Mouse (Mus musculus) hindlimb bud, embryonic 11.5 days (tissue): ENCODE measurements around the gene Nphs2.
"Not testable (repeated sequence)": the region's sequence is repeated elsewhere in the genome, so short reads cannot be mapped to it uniquely, and the experiment has no call there.

ENCODE experiments used
- DNase-seq: peaks from one replicate; pipeline ENCODE4 v3.0.0-alpha.2; 2012; ENCODE audit warnings: low read depth, low spot score; ENCODE audit errors: extremely low spot score

Nphs2 gene

GRCm38 (mm10) chr1:156310630-156311029 lies at the start of gene Nphs2:
Gene Nphs2, plus strand, starts transcription at chr1:156310727.
- no peak for DNase-seq

GRCm38 (mm10) chr1:156263352-156263751 lies 47.2 kb upstream of the Nphs2 start:
- DNase-seq = peak; percentile 66

- no peak for DNase-seq
Measured at GRCm38 (mm10) chr1:156263946-156264345, 46.6 kb upstream of the Nphs2 start.

- not testable (repeated sequence) for DNase-seq
Measured at GRCm38 (mm10) chr1:156268546-156268945, 42.0 kb upstream of the Nphs2 start.

GRCm38 (mm10) chr1:156270471-156270870 lies 40.1 kb upstream of the Nphs2 start:
- DNase-seq = no peak

GRCm38 (mm10) chr1:156271654-156272053 lies 38.9 kb upstream of the Nphs2 start:
- DNase-seq = no peak

- DNase-seq = no peak
Measured at GRCm38 (mm10) chr1:156273647-156274046, 36.9 kb upstream of the Nphs2 start.

- DNase-seq = no peak
Measured at GRCm38 (mm10) chr1:156280131-156280530, 30.4 kb upstream of the Nphs2 start.

- DNase-seq = no peak
Measured at GRCm38 (mm10) chr1:156284207-156284606, 26.3 kb upstream of the Nphs2 start.

GRCm38 (mm10) chr1:156284851-156285540 lies 25.5 kb upstream of the Nphs2 start:
- no peak for DNase-seq

GRCm38 (mm10) chr1:156285541-156285896 lies 25.0 kb upstream of the Nphs2 start:
- DNase-seq = no peak

- no peak for DNase-seq
Measured at GRCm38 (mm10) chr1:156288556-156289221, 21.8 kb upstream of the Nphs2 start.

- DNase-seq = not testable (repeated sequence)
Measured at GRCm38 (mm10) chr1:156289222-156289587, 21.3 kb upstream of the Nphs2 start.

GRCm38 (mm10) chr1:156290016-156290415 lies 20.5 kb upstream of the Nphs2 start:
- no peak for DNase-seq

GRCm38 (mm10) chr1:156302911-156303749 lies 7.4 kb upstream of the Nphs2 start, which contains the start of gene Tdrd5:
Gene Tdrd5, minus strand, starts transcription at chr1:156303664.
- no peak for DNase-seq

- no peak for DNase-seq
Measured at GRCm38 (mm10) chr1:156308595-156308994, 1.9 kb upstream of the Nphs2 start.

- DNase-seq = no peak
Measured at GRCm38 (mm10) chr1:156323126-156323525, 12.6 kb downstream of the Nphs2 start.

GRCm38 (mm10) chr1:156340847-156341246 lies 30.3 kb downstream of the Nphs2 start:
- no peak for DNase-seq

- DNase-seq = no peak
Measured at GRCm38 (mm10) chr1:156344433-156344832, 33.9 kb downstream of the Nphs2 start.

GRCm38 (mm10) chr1:156345633-156346032 lies 35.1 kb downstream of the Nphs2 start:
- DNase-seq = no peak

GRCm38 (mm10) chr1:156349031-156349430 lies 38.5 kb downstream of the Nphs2 start:
- DNase-seq = no peak

- DNase-seq = no peak
Measured at GRCm38 (mm10) chr1:156350441-156350840, 39.9 kb downstream of the Nphs2 start.
